Mouse (Mus musculus): ENCODE data around the gene Vipr1.
A peak's percentile ranks its signal among the peaks of the same experiment; 100 is the strongest.

The Vipr1 gene

DNA sequence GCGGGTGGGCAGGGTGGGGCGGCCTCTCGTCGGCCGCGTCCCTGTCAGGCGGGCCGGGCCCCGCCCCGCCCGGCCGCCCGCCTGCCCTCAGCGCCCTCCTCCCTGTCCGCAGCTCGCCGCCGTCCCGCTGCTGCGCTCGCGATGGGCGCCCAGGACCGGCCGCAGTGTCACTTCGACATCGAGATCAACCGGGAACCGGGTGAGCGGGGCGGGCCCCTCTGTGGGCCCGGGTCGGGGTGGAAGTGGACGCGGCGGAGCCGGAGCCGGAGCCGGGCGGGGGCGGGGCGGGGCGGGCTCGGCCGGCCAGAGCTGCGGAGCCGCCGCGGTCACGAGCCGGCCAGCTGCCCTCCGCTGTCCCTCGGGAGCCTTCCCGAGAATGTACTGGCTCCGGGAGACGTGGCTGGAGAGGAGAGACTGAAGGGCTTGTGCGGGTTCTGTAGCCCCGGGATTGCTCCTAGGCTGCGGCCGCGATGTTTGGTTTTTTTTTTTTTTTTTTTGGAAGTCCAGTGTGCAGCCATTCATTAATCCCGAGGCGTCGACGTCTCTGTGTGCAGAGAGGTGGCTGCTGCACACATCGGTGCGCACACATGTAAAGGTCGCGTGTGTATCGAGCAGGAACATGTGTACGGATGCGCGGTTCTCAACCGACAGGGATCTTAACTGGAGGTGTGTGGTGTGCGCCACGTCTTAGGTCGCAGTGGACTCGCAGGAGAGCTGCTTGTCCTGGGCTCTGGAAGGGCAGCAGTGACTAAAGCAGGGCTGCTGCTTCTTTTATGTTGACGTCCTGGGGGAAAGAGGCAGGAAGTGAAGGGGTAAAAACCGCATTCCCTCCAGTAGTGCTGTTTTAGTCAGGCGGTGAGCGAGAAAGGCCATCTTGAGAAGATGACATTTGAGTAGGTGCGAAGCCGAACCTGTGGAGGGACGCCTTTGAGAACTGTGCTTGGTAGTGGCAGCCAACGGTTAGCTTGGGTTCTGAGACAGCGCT is 77.1 kb downstream of the Vipr1 start:
- peak; percentile 46 for DNase-seq

Data from cerebellum, adult 9-10 months (tissue).